Mouse (Mus musculus) heart, embryonic 16.5 days (tissue): ENCODE results near the gene Drd3. TPM values are rescaled to one million over a fixed set of nuclear protein-coding genes. Genes with fewer than 3 reads are reported as not detected.

Experiments used
- ATAC-seq: fragments of 200-750 bp; cut with Nextera tagmentation; replicated peaks from 2 replicates; pipeline ENCODE4 v1.8.0; 2017; ENCODE audit warnings: moderate number of reproducible peaks; ENCODE audit not compliant: insufficient read depth, low FRiP score; ENCODE audit errors: extremely low read depth
- H3K27ac ChIP-seq: fragments of 300-500 bp; sonication (generic); 2 replicates; pipeline ENCODE4 v1.5.1; 2014; ENCODE audit warnings: mild to moderate bottlenecking, low read length, control low read depth, moderate library complexity
- H3K27me3 ChIP-seq: fragments of 300-500 bp; sonication (generic); 2 replicates; pipeline ENCODE4 v1.6.1; 2014; ENCODE audit warnings: low read length, mixed read lengths; ENCODE audit not compliant: control insufficient read depth, insufficient read depth
- H3K36me3 ChIP-seq: fragments of 300-500 bp; sonication (generic); 2 replicates; pipeline ENCODE4 v1.6.1; 2014; ENCODE audit not compliant: control insufficient read depth, insufficient read depth
- H3K4me1 ChIP-seq: fragments of 300-500 bp; sonication (generic); 2 replicates; pipeline ENCODE4 v1.6.1; 2014; ENCODE audit warnings: low read length, mixed read lengths; ENCODE audit not compliant: control insufficient read depth, insufficient read depth
- H3K4me2 ChIP-seq: fragments of 300-500 bp; sonication (generic); 2 replicates; pipeline ENCODE4 v1.6.1; 2014; ENCODE audit warnings: low read depth, mild to moderate bottlenecking, control low read depth, low read length
- H3K4me3 ChIP-seq: fragments of 300-500 bp; sonication (generic); 2 replicates; pipeline ENCODE4 v1.5.1; 2014; ENCODE audit warnings: mild to moderate bottlenecking, control low read depth, low read length
- H3K9ac ChIP-seq: fragments of 300-500 bp; sonication (generic); 2 replicates; pipeline ENCODE4 v1.6.1; 2014; ENCODE audit warnings: low read length, control low read depth
- H3K9me3 ChIP-seq: fragments of 300-500 bp; sonication (generic); replicated peaks from 2 replicates; pipeline ENCODE4 v1.6.1; 2016; ENCODE audit warnings: low read length; ENCODE audit not compliant: control insufficient read depth
- WGBS: fragments of 180-500 bp; shearing (Covaris S2); extraction: QIAGEN DNeasy Blood & Tissue Kit; methylation state at CpG from one replicate; pipeline ENCODE4 v1.1.7; 2014; 5-methylcytosine and 5-hydroxymethylcytosine counted together
- microRNA-seq: library from miRNA; unstranded; fragments of <30 nt; microRNA quantifications from one replicate; pipeline ENCODE4, GENCODE M21; 2017
- polyA plus RNA-seq: library from polyadenylated mRNA; unstranded; fragments of >200 nt; fragmentation: Nextera tagmentation; extraction: Ambion mirVana; gene quantifications from 2 replicates; pipeline ENCODE4 v1.2.1, GENCODE M21; 2015

Gene Drd3
- polyA plus RNA-seq, 1 experiment from 2014 or later: not detected

DNA sequence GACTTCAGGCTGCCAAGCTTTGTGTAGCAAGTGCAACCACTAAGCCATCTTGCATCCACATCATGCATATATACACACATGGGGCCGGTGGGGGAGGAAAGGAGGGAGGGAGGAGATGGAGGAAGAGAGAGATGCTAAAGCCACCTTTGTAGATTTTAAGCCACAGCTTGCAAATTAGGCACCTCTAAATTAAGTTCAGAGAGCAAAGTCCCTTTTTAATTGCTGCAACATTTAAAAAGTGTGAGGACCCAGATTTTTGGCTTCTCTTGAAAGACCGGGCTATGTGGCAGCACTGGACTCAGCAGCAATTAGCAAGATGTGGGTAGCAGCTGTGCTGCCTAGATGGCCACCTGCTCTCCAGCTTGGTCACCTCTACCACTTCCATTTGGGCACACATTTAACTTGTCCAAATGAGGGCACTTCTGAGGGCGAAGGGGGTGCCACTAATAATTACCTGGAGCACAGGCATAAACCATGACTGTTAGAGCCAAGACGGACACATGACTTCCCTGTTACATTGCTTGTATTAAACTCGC, 105.2 kb downstream of the Drd3 start:
- WGBS: 92% methylated on average over 5 of the region's 5 CpGs
- Histone ChIP-seq H3K27ac (no peak overlapping the region), H3K9me3 (no peaks in the 10 kb centered on the region), H3K4me2 (no peak overlapping the region), H3K4me1 (no peaks in the 10 kb centered on the region; the same call in 1 of the 2 replicates), H3K27me3 (no peaks in the 10 kb centered on the region), H3K9ac (no peak overlapping the region), H3K36me3 (peaks cover 15% of the 10 kb centered on the region), H3K4me3 (no peak overlapping the region)
- ATAC-seq: no peak

DNA sequence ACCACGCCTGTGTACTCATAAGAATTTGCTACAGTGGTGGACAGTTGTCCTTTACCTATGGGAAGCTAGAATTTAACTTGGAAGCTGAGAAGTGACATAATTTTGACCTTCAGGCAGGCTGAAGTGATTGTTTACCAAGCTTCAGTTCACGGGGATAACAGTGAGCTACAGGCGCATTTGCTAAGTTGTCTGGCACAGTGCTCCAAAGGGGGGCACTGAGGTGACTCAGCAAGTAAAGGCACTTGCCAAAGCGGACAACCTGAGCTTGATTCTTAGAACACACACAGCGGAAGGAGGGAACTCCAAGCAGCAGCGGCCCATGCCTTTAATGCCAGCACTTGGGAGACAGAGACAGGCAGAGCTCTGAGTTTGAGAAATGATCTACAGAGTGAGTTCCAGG, 106.8 kb downstream of the Drd3 start:
- Histone ChIP-seq H3K9ac (no peak overlapping the region), H3K4me2 (no peak overlapping the region), H3K27me3 (no peaks in the 10 kb centered on the region), H3K36me3 (peaks cover 19% of the 10 kb centered on the region), H3K4me1 (no peaks in the 10 kb centered on the region; the same call in 1 of the 2 replicates), H3K27ac (no peak overlapping the region), H3K4me3 (no peak overlapping the region), H3K9me3 (no peaks in the 10 kb centered on the region)
- ATAC-seq: no peak
- 64% methylated on average over 6 of the region's 6 CpGs for WGBS

DNA sequence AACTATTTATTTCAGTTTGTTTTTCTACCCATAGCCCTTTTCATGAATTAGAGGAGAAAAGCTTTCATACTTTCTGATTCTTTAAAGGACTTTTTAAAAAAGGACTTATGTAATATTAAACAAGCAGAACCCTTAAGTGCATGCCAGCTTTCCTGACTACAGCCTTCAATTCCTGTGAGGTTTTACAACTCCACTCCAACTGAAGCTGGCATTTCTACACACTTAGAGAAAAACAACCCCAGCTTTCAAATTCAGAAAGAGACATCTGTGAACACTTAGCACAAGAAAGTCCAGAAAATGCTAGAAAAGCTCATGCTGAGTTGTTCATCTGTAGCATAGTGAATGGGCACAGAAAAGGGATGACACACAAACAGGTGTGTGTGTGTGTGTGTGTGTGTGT, 116.0 kb downstream of the Drd3 start:
- Histone ChIP-seq H3K4me1 (peaks cover 7% of the 10 kb centered on the region), H3K27ac (no peak overlapping the region), H3K4me3 (no peak overlapping the region), H3K36me3 (peaks cover 25% of the 10 kb centered on the region), H3K9ac (no peak overlapping the region), H3K9me3 (peaks cover 3% of the 10 kb centered on the region), H3K4me2 (no peak overlapping the region), H3K27me3 (no peaks in the 10 kb centered on the region)
- no peak for ATAC-seq

DNA sequence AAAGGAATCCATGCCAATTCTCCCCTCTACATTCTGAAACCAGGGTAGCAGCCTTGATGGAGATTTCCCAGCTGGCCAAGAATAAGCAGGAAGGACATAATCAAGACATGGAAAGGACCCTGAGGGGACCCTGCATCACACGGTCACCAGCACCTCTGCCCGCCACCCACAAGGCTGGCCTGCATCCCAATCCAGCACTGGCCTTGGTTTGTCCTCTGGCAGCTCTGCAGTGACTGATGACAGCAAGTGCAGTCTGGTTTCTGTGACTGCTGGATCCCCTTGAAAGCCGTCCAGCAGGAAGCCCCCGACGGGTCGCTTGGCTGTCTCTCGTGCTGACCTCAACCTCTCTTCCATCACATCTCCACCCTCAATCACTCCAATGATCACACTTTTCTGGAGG, 117.6 kb downstream of the Drd3 start:
- Histone ChIP-seq H3K9me3 (peaks cover 3% of the 10 kb centered on the region), H3K9ac (no peak overlapping the region), H3K36me3 (peaks cover 37% of the 10 kb centered on the region), H3K4me3 (no peak overlapping the region), H3K27ac (peak overlapping the region; percentile 63), H3K27me3 (no peaks in the 10 kb centered on the region), H3K4me1 (peaks cover 7% of the 10 kb centered on the region), H3K4me2 (no peak overlapping the region; the same call in 1 of the 2 replicates)
- ATAC-seq: peak; percentile 70
- WGBS: 29% methylated on average over 7 of the region's 7 CpGs

Small RNA genes within 50 kb of the gene (microRNA-seq; reads per million reads assigned to microRNA genes)
- gene Gm25996: not detected

Other genes with a start within 250 kb of the Drd3 start
- gene Tigit, start 89.9 kb upstream of the Drd3 start, polyA plus RNA-seq: 0.21 TPM in 1 of 2 replicates, not detected in the other
- gene Ccdc191, start 135.8 kb downstream of the Drd3 start, polyA plus RNA-seq: 7.4 and 8.8 TPM in 2 replicates
- gene Qtrt2, start 172.8 kb downstream of the Drd3 start, polyA plus RNA-seq: 11.3 and 13.6 TPM in 2 replicates
- 1.1 and 1.3 TPM in 2 replicates for gene Zdhhc23, start 225.8 kb downstream of the Drd3 start, polyA plus RNA-seq